Mouse (Mus musculus) neural tube, embryonic 15.5 days (tissue): ENCODE measurements around the gene Ogdh. TPM values are rescaled to one million over a fixed set of nuclear protein-coding genes. Genes with fewer than 3 reads are reported as not detected.
A peak's percentile ranks its signal among the peaks of the same experiment; 100 is the strongest.
"Not testable (repeated sequence)": the region's sequence is repeated elsewhere in the genome, so short reads cannot be mapped to it uniquely, and the experiment has no call there.

Experiments
- ATAC-seq: fragments of 200-750 bp; cut with Nextera tagmentation; 2 replicates; pipeline ENCODE4 v1.8.0; 2017; ENCODE audit warnings: mild to moderate bottlenecking, moderate TSS enrichment, moderate library complexity; ENCODE audit not compliant: low FRiP score
- H3K27ac ChIP-seq: fragments of 300-500 bp; sonication (generic); replicated peaks from 2 replicates; pipeline ENCODE4 v1.5.1; 2015; ENCODE audit warnings: mild to moderate bottlenecking, inconsistent platforms
- H3K27me3 ChIP-seq: fragments of 300-500 bp; sonication (generic); replicated peaks from 2 replicates; pipeline ENCODE4 v1.6.1; 2015; ENCODE audit warnings: inconsistent platforms
- H3K36me3 ChIP-seq: fragments of 300-500 bp; sonication (generic); 2 replicates; pipeline ENCODE4 v1.6.1; 2015; ENCODE audit warnings: inconsistent platforms
- H3K4me1 ChIP-seq: fragments of 300-500 bp; sonication (generic); 2 replicates; pipeline ENCODE4 v1.6.1; 2015; ENCODE audit warnings: inconsistent platforms
- H3K4me2 ChIP-seq: fragments of 300-500 bp; sonication (generic); 2 replicates; pipeline ENCODE4 v1.6.1; 2015; ENCODE audit warnings: inconsistent platforms, mild to moderate bottlenecking, moderate library complexity
- H3K4me3 ChIP-seq: fragments of 300-500 bp; sonication (generic); replicated peaks from 2 replicates; pipeline ENCODE4 v1.5.1; 2015; ENCODE audit warnings: mild to moderate bottlenecking, inconsistent platforms
- H3K9ac ChIP-seq: fragments of 300-500 bp; sonication (generic); replicated peaks from 2 replicates; pipeline ENCODE4 v1.6.1; 2015; ENCODE audit warnings: mild to moderate bottlenecking, inconsistent platforms
- H3K9me3 ChIP-seq: fragments of 300-500 bp; sonication (generic); replicated peaks from 2 replicates; pipeline ENCODE4 v1.6.1; 2016; ENCODE audit warnings: inconsistent platforms
- WGBS: fragments of 180-500 bp; shearing (Covaris S2); methylation state at CpG from one replicate; pipeline ENCODE4 v1.1.7; 2015; ENCODE audit warnings: mixed read lengths; 5-methylcytosine and 5-hydroxymethylcytosine counted together
- polyA plus RNA-seq: library from polyadenylated mRNA; unstranded; fragments of >200 nt; fragmentation: Nextera tagmentation; extraction: Ambion mirVana; gene quantifications from 2 replicates; pipeline ENCODE4 v1.2.1, GENCODE M21; 2015

Ogdh gene
- polyA plus RNA-seq, result 129 and 135 TPM in 2 replicates

GRCm38 (mm10) chr11:6291401-6292115 lies at the start of gene Ogdh:
Gene Ogdh, plus strand, starts transcription at chr11:6291633.
- Histone ChIP-seq H3K9me3 (no peaks in the 10 kb centered on the region), H3K9ac (peak within 1 kb of the TSS; percentile 62), H3K36me3 (no peaks in the 10 kb centered on the region), H3K4me2 (peak within 1 kb of the TSS; percentile 75), H3K4me1 (peaks cover 16% of the 10 kb centered on the region), H3K27me3 (no peaks in the 10 kb centered on the region), H3K27ac (peak within 1 kb of the TSS; percentile 97), H3K4me3 (peak within 1 kb of the TSS; percentile 72)
- WGBS, result under 1% methylated on average over 77 of the region's 77 CpGs
- peak; percentile 98 for ATAC-seq

DNA sequence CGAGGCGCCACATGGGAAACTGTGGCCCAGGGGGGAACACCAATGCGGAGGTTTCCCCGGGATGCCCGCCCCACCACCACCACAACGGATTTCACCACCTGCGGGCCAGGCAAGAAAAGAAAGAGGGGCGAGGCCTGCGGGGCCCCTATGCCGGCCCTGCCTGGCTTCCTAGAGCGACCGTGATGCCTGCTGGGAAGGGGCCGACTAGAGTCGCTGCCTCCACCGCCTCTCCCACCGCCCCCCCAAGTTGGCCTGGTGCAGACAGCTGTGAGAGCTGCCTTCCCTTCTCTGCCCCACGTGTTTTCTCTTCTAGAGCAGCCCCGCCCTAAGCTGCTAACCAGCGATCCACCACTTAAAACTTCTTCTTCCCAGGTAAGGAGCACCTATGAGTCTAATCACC lies 46.7 kb upstream of the Ogdh start:
- Histone ChIP-seq H3K9me3 (no peaks in the 10 kb centered on the region), H3K4me3 (no peak overlapping the region), H3K4me2 (no peak overlapping the region), H3K36me3 (no peaks in the 10 kb centered on the region), H3K9ac (no peak overlapping the region), H3K27ac (no peak overlapping the region), H3K27me3 (no peaks in the 10 kb centered on the region), H3K4me1 (no peaks in the 10 kb centered on the region)
- WGBS, result 57% methylated on average over 19 of the region's 19 CpGs
- no peak for ATAC-seq

- no peaks in the 10 kb centered on the region for H3K4me1 ChIP-seq
- ATAC-seq, result no peak
- no peaks in the 10 kb centered on the region for H3K9me3 ChIP-seq
- no peak overlapping the region for H3K9ac ChIP-seq
- no peak overlapping the region for H3K4me2 ChIP-seq
- H3K36me3 ChIP-seq, result peaks cover under 1% of the 10 kb centered on the region; the same call in 1 of the 2 replicates
- H3K27ac ChIP-seq, result no peak overlapping the region
- 89% methylated on average over 5 of the region's 5 CpGs for WGBS
- H3K27me3 ChIP-seq, result no peaks in the 10 kb centered on the region
- no peak overlapping the region for H3K4me3 ChIP-seq
Measured at GRCm38 (mm10) chr11:6252248-6252647, 39.2 kb upstream of the Ogdh start.

GRCm38 (mm10) chr11:6252824-6253223 lies 38.6 kb upstream of the Ogdh start:
- 89% methylated on average over 4 of the region's 4 CpGs for WGBS
- H3K4me1 ChIP-seq, result no peaks in the 10 kb centered on the region
- ATAC-seq, result no peak
- H3K9ac ChIP-seq, result no peak overlapping the region
- H3K4me2 ChIP-seq, result no peak overlapping the region
- H3K36me3 ChIP-seq, result peaks cover 6% of the 10 kb centered on the region
- no peaks in the 10 kb centered on the region for H3K9me3 ChIP-seq
- H3K4me3 ChIP-seq, result no peak overlapping the region
- no peak overlapping the region for H3K27ac ChIP-seq
- H3K27me3 ChIP-seq, result no peaks in the 10 kb centered on the region

DNA sequence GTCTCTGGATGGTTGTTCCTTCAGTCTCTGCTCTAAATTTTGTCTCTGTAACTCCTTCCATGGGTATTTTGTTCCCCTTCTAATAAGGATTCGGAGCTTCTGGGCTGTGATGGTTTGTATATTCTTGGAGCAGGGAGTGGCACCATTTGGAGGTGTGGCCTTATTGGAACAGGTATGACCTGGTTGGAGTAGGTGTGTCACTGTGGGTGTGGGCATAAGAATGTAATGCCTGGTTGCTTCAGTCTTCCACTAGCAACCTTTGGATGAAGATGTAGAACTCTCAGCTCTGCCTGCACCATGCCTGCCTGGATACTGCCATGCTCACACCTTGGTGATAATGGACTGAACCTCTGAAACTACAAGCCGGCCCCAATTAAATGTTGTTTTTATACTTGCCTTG lies 36.8 kb upstream of the Ogdh start:
- H3K27ac ChIP-seq, H3K4me3 ChIP-seq, ATAC-seq, H3K27me3 ChIP-seq, H3K4me2 ChIP-seq, H3K4me1 ChIP-seq, H3K9me3 ChIP-seq, H3K9ac ChIP-seq: not testable (repeated sequence)
- WGBS, result 93% methylated on average over 2 of the region's 2 CpGs
- peaks cover 24% of the 10 kb centered on the region for H3K36me3 ChIP-seq

GRCm38 (mm10) chr11:6256490-6257072 lies 34.9 kb upstream of the Ogdh start:
- Histone ChIP-seq H3K4me2 (no peak overlapping the region), H3K9me3 (no peaks in the 10 kb centered on the region), H3K36me3 (peaks cover 44% of the 10 kb centered on the region), H3K27me3 (no peaks in the 10 kb centered on the region), H3K9ac (no peak overlapping the region), H3K4me1 (no peaks in the 10 kb centered on the region), H3K4me3 (no peak overlapping the region), H3K27ac (no peak overlapping the region)
- 72% methylated on average over 6 of the region's 6 CpGs for WGBS
- no peak for ATAC-seq

DNA sequence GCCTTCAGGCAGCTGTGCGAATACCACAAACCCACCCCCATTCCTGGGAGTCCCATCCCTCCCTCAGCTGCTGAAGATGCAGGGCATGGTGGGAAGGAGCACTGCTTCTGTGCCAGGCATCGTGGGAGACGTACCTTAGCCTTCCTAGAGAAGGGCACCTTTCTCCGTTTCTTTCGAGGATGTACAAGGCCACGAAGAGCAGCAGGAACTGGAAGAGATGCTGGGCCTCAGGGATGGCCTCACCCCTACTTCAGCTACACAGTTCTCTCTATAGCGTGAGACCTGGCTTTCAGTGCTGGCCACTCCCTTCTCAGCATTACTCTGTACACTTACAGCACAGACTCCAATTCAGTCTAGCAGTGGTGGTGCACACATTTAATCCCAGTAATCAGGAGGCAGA lies 32.0 kb upstream of the Ogdh start:
- WGBS, result 93% methylated on average over 7 of the region's 7 CpGs
- H3K36me3 ChIP-seq, result peaks cover 71% of the 10 kb centered on the region

DNA sequence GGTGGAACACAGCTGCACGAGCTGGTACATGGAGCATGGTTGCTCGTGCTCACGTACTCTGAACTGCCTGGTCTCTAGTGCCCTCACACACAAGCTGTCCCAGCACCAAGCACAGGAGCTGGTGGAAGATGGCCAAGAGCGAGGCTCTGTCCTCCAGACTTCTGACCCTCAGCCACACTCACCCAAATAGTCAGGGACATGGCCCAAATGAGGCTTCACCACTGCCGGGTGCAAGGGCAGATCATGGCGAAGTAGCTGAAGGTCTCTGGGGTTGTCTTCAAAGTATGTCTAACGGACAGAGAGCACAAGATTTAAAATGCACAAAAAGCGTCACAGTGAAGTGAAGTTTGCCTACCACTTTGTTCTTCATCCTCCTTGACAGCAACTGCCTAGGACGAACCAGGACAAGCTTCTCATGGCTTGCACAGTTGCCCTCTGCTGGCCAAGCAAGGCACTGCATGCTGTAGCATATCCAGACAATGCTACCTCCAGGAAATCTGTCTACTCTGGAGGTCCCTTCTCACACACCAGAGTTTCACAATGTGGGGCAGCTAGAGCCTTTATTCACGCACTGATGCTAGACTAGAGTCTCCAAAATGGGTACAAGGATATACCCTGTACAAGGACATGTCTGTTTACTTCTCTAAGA lies 29.9 kb upstream of the Ogdh start:
- WGBS, result 80% methylated on average over 10 of the region's 10 CpGs
- Histone ChIP-seq H3K36me3 (peaks cover 92% of the 10 kb centered on the region), H3K9me3 (no peaks in the 10 kb centered on the region), H3K4me2 (no peak overlapping the region), H3K9ac (no peak overlapping the region), H3K27me3 (no peaks in the 10 kb centered on the region), H3K4me3 (no peak overlapping the region), H3K27ac (no peak overlapping the region), H3K4me1 (peaks cover 13% of the 10 kb centered on the region)
- peak; percentile 59; the same call in 1 of the 2 replicates for ATAC-seq

More for the DNA sequence above, 32.0 kb upstream of the Ogdh start:
- H3K27me3 ChIP-seq, result no peaks in the 10 kb centered on the region
- no peak overlapping the region for H3K4me2 ChIP-seq
- no peaks in the 10 kb centered on the region for H3K9me3 ChIP-seq
- H3K4me1 ChIP-seq, result no peaks in the 10 kb centered on the region
- H3K9ac ChIP-seq, result no peak overlapping the region
- H3K27ac ChIP-seq, result no peak overlapping the region
- no peak overlapping the region for H3K4me3 ChIP-seq
- ATAC-seq, result no peak

DNA sequence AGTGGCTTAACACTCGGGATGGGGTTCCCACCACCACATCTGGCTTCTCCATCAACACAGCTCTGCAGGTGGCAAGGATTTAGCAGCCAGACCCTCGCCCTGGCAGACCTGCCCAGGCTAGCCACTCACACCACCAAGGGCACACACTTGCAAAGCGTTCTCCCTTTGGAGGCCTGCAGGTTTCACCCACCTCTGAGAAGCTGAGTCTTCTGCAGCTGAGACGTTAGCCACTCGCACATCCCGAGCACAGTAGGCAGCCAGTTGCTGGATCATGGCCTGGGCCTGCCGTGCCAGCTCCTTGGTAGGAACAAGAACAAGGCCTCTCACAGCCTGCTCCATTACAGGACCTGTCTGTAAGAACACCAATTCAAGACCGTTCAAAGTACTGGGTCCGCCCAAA lies 24.8 kb upstream of the Ogdh start:
- Histone ChIP-seq H3K27me3 (no peaks in the 10 kb centered on the region), H3K4me3 (peak overlapping the region; percentile 90), H3K4me1 (peaks cover 25% of the 10 kb centered on the region), H3K4me2 (peak overlapping the region; percentile 80), H3K27ac (no peak overlapping the region), H3K9me3 (no peaks in the 10 kb centered on the region), H3K36me3 (peaks cover 68% of the 10 kb centered on the region), H3K9ac (peak overlapping the region; percentile 88)
- ATAC-seq, result no peak
- 75% methylated on average over 9 of the region's 9 CpGs for WGBS

DNA sequence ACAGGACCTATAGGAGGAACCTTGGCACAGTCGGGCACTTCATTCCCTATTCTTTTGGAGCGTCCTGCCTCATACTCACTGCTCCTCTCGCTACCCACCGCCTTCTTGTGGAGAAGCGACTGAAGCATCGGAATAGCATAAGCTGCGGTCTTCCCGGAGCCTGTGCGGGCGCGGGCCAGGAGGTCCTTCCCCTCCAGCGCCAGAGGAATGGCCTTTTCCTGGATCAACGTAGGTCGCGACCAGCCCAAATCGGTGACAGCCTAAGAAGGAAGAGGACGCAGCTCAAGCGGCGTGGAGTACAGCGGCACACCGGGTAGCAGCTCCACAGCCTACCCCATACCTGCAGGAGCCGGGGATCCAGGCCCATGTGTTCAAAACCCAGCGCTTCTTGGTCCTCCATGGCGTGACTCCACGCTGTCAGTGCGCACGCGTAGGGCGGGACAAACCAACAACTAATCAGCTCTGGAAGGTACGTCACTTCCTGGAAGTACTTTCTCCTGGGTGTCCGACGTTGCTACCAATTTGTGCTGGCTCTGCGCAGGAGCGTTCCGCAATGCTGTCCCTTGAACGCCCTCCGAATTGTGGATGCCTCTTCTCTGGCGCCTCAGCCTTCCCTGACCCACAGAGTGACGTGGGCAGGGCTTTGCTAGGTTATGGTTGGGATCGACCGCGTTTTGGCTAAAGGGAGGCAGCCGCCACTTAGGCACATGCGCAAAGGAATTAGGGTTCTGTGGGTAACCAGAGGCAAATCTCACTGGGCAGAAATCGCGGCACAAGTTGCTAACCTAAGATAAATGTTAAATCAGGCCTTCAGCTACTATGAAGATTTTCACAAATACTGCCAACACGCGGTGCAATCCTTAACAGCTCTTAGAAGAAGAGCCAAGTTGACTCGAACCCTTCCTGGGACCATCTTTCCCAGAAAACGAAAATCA lies 23.8 kb upstream of the Ogdh start, which contains the start of gene Ddx56:
Gene Ddx56, minus strand, starts transcription at position 453 of the 935 bp plus-strand sequence.
- peak within 1 kb of the TSS; percentile 88 for H3K9ac ChIP-seq
- H3K36me3 ChIP-seq, result peaks cover 65% of the 10 kb centered on the region
- peaks cover 32% of the 10 kb centered on the region for H3K4me1 ChIP-seq
- H3K4me2 ChIP-seq, result peak within 1 kb of the TSS; percentile 80
- H3K4me3 ChIP-seq, result peak within 1 kb of the TSS; percentile 90
- peak; percentile 98 for ATAC-seq
- peak within 1 kb of the TSS; percentile 95 for H3K27ac ChIP-seq
- 2% methylated on average over 50 of the region's 50 CpGs for WGBS
- H3K27me3 ChIP-seq, result no peaks in the 10 kb centered on the region
- H3K9me3 ChIP-seq, result no peaks in the 10 kb centered on the region

DNA sequence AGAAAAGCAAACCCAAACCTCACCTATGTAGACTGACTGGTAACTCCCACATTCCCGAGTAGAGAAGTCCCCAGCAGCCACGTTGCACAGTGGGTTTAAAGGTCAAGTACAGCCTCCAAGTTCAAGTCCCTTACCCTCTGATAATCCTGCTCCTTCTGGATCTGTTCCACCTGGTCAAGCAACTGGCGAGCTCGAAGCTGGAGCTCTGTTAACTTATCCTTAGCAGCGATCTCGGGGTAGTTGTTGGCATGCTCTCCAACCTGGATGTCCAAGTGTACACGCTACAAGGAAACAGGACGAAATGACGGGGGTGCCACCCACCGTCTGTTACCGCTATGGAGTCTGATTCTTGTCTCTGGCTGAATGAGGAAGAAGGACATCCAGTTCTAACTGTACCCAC lies 17.8 kb upstream of the Ogdh start:
- Histone ChIP-seq H3K9ac (peak overlapping the region; percentile 92), H3K36me3 (peaks cover 26% of the 10 kb centered on the region), H3K27ac (no peak overlapping the region), H3K4me3 (peak overlapping the region; percentile 97), H3K27me3 (no peaks in the 10 kb centered on the region), H3K4me2 (peak overlapping the region; percentile 81), H3K9me3 (no peaks in the 10 kb centered on the region), H3K4me1 (peaks cover 31% of the 10 kb centered on the region)
- no peak for ATAC-seq
- WGBS, result 62% methylated on average over 11 of the region's 11 CpGs
